Mouse (Mus musculus): ENCODE results near the gene Gm7544. TPM values are rescaled to one million over a fixed set of nuclear protein-coding genes. Genes with fewer than 3 reads are reported as not detected.

Gm7544 gene
- not detected for polyA plus RNA-seq (2014; fragmentation: Illumina TruSeq; extraction: RNeasy Lipid Tissue Mini Kit (QIAGEN cat#74804); ENCODE audit: low read depth, low replicate concordance)

GRCm38 (mm10) chr1:82955913-82956312, at the start of gene Gm7544:
TSS of gene Gm7544 (minus strand) at chr1:82956013.

GRCm38 (mm10) chr1:83000306-83000705, 44.5 kb upstream of the Gm7544 start, which contains the start of gene Gm47959:
TSS of gene Gm47959 (plus strand) at chr1:83000548.

GRCm38 (mm10) chr1:82959870-82960385, 4.1 kb upstream of the Gm7544 start, which contains the start of gene Gm47955:
TSS of gene Gm47955 (plus strand) at chr1:82960286.

GRCm38 (mm10) chr1:82943295-82943694, 12.5 kb downstream of the Gm7544 start, which contains the start of gene A030003K21Rik:
TSS of gene A030003K21Rik (minus strand) at chr1:82943388.

GRCm38 (mm10) chr1:82931326-82931725, 24.5 kb downstream of the Gm7544 start, which contains the start of gene Gm6217:
TSS of gene Gm6217 (minus strand) at chr1:82931399.

GRCm38 (mm10) chr1:82924650-82925049, 31.2 kb downstream of the Gm7544 start, which contains the start of gene A030014E15Rik:
TSS of gene A030014E15Rik (plus strand) at chr1:82924917.

GRCm38 (mm10) chr1:82913025-82913424, 42.8 kb downstream of the Gm7544 start, which contains the start of gene A030005L19Rik:
TSS of gene A030005L19Rik (plus strand) at chr1:82913325.

Other genes with a start within 250 kb of the Gm7544 start
- 192 TPM for gene Mff, start 231.1 kb downstream of the Gm7544 start, polyA plus RNA-seq (2014; fragmentation: Illumina TruSeq; extraction: RNeasy Lipid Tissue Mini Kit (QIAGEN cat#74804); ENCODE audit: low read depth, low replicate concordance)
- not detected for gene Tm4sf20, start 187.6 kb downstream of the Gm7544 start, polyA plus RNA-seq (2014; fragmentation: Illumina TruSeq; extraction: RNeasy Lipid Tissue Mini Kit (QIAGEN cat#74804); ENCODE audit: low read depth, low replicate concordance)
- not detected for gene Gm47791, start 184.8 kb downstream of the Gm7544 start, polyA plus RNA-seq (2014; fragmentation: Illumina TruSeq; extraction: RNeasy Lipid Tissue Mini Kit (QIAGEN cat#74804); ENCODE audit: low read depth, low replicate concordance)
- gene Agfg1, start 116.5 kb downstream of the Gm7544 start, polyA plus RNA-seq (2014; fragmentation: Illumina TruSeq; extraction: RNeasy Lipid Tissue Mini Kit (QIAGEN cat#74804); ENCODE audit: low read depth, low replicate concordance) = 30.5 TPM
- not detected for gene A030005L19Rik, start 42.7 kb downstream of the Gm7544 start, polyA plus RNA-seq (2014; fragmentation: Illumina TruSeq; extraction: RNeasy Lipid Tissue Mini Kit (QIAGEN cat#74804); ENCODE audit: low read depth, low replicate concordance)
- not detected for gene A030014E15Rik, start 31.1 kb downstream of the Gm7544 start, polyA plus RNA-seq (2014; fragmentation: Illumina TruSeq; extraction: RNeasy Lipid Tissue Mini Kit (QIAGEN cat#74804); ENCODE audit: low read depth, low replicate concordance)
- gene Gm6217, start 24.6 kb downstream of the Gm7544 start, polyA plus RNA-seq (2014; fragmentation: Illumina TruSeq; extraction: RNeasy Lipid Tissue Mini Kit (QIAGEN cat#74804); ENCODE audit: low read depth, low replicate concordance) = not detected
- not detected for gene A030003K21Rik, start 12.6 kb downstream of the Gm7544 start, polyA plus RNA-seq (2014; fragmentation: Illumina TruSeq; extraction: RNeasy Lipid Tissue Mini Kit (QIAGEN cat#74804); ENCODE audit: low read depth, low replicate concordance)
- not detected for gene Gm47955, start 4.3 kb upstream of the Gm7544 start, polyA plus RNA-seq (2014; fragmentation: Illumina TruSeq; extraction: RNeasy Lipid Tissue Mini Kit (QIAGEN cat#74804); ENCODE audit: low read depth, low replicate concordance)
- gene Gm47959, start 44.5 kb upstream of the Gm7544 start, polyA plus RNA-seq (2014; fragmentation: Illumina TruSeq; extraction: RNeasy Lipid Tissue Mini Kit (QIAGEN cat#74804); ENCODE audit: low read depth, low replicate concordance) = not detected
- gene Slc19a3, start 82.4 kb upstream of the Gm7544 start, polyA plus RNA-seq (2014; fragmentation: Illumina TruSeq; extraction: RNeasy Lipid Tissue Mini Kit (QIAGEN cat#74804); ENCODE audit: low read depth, low replicate concordance) = 0.55 TPM
- not detected for gene Krtap28-10, start 86.5 kb upstream of the Gm7544 start, polyA plus RNA-seq (2014; fragmentation: Illumina TruSeq; extraction: RNeasy Lipid Tissue Mini Kit (QIAGEN cat#74804); ENCODE audit: low read depth, low replicate concordance)
- not detected for gene Gm47969, start 88.9 kb upstream of the Gm7544 start, polyA plus RNA-seq (2014; fragmentation: Illumina TruSeq; extraction: RNeasy Lipid Tissue Mini Kit (QIAGEN cat#74804); ENCODE audit: low read depth, low replicate concordance)
- gene A030005K14Rik, start 103.4 kb upstream of the Gm7544 start, polyA plus RNA-seq (2014; fragmentation: Illumina TruSeq; extraction: RNeasy Lipid Tissue Mini Kit (QIAGEN cat#74804); ENCODE audit: low read depth, low replicate concordance) = not detected
- gene Krtap28-13, start 104.9 kb upstream of the Gm7544 start, polyA plus RNA-seq (2014; fragmentation: Illumina TruSeq; extraction: RNeasy Lipid Tissue Mini Kit (QIAGEN cat#74804); ENCODE audit: low read depth, low replicate concordance) = not detected
- not detected for gene Ccl20, start 160.8 kb upstream of the Gm7544 start, polyA plus RNA-seq (2014; fragmentation: Illumina TruSeq; extraction: RNeasy Lipid Tissue Mini Kit (QIAGEN cat#74804); ENCODE audit: low read depth, low replicate concordance)
- gene Daw1, start 203.7 kb upstream of the Gm7544 start, polyA plus RNA-seq (2014; fragmentation: Illumina TruSeq; extraction: RNeasy Lipid Tissue Mini Kit (QIAGEN cat#74804); ENCODE audit: low read depth, low replicate concordance) = not detected